Mouse (Mus musculus) liver, embryonic 15.5 days (tissue): ENCODE measurements at regions not wholly inside any gene's neighbourhood (a gene's known extent, or its start where the extent isn't known, plus 50 kb on each side); places are given as distances from the start of the nearest gene placed in this dataset.
A peak's percentile ranks its signal among the peaks of the same experiment; 100 is the strongest.

ENCODE experiments used
- ATAC-seq: fragments of 200-750 bp; cut with Nextera tagmentation; 2 replicates; pipeline ENCODE4 v1.8.0; 2017; ENCODE audit warnings: moderate number of reproducible peaks, mild to moderate bottlenecking, moderate library complexity; ENCODE audit not compliant: insufficient read depth
- H3K27ac ChIP-seq: fragments of 300-500 bp; sonication (generic); replicated peaks from 2 replicates; pipeline ENCODE4 v1.5.1; 2015; ENCODE audit warnings: mild to moderate bottlenecking, inconsistent platforms
- H3K27me3 ChIP-seq: fragments of 300-500 bp; sonication (generic); 2 replicates; pipeline ENCODE4 v1.6.1; 2015; ENCODE audit warnings: mild to moderate bottlenecking, inconsistent platforms
- H3K36me3 ChIP-seq: fragments of 300-500 bp; sonication (generic); replicated peaks from 2 replicates; pipeline ENCODE4 v1.6.1; 2015; ENCODE audit warnings: moderate library complexity, mild to moderate bottlenecking, inconsistent platforms
- H3K4me1 ChIP-seq: fragments of 300-500 bp; sonication (generic); replicated peaks from 2 replicates; pipeline ENCODE4 v1.6.1; 2015; ENCODE audit warnings: inconsistent platforms
- H3K4me2 ChIP-seq: fragments of 300-500 bp; sonication (generic); 2 replicates; pipeline ENCODE4 v1.6.1; 2015; ENCODE audit warnings: moderate library complexity, mild to moderate bottlenecking, inconsistent platforms
- H3K4me3 ChIP-seq: fragments of 300-500 bp; sonication (generic); replicated peaks from 2 replicates; pipeline ENCODE4 v1.5.1; 2015; ENCODE audit warnings: mild to moderate bottlenecking, inconsistent platforms
- H3K9ac ChIP-seq: fragments of 300-500 bp; sonication (generic); 2 replicates; pipeline ENCODE4 v1.6.1; 2015; ENCODE audit warnings: moderate library complexity, mild to moderate bottlenecking, inconsistent platforms
- H3K9me3 ChIP-seq: fragments of 300-500 bp; sonication (generic); replicated peaks from 2 replicates; pipeline ENCODE4 v1.6.1; 2016; ENCODE audit warnings: inconsistent platforms
- whole genome bisulfite sequencing: fragments of 180-500 bp; shearing (Covaris S2); methylation state at CpG from one replicate; pipeline ENCODE4 v1.1.7; 2015; ENCODE audit warnings: mixed read lengths; ENCODE audit not compliant: insufficient replicate concordance; 5-methylcytosine and 5-hydroxymethylcytosine counted together

GRCm38 (mm10) chr4:55610998-55611397 is 78.7 kb upstream of the Klf4 start:
- Histone ChIP-seq H3K4me1 (no peaks in the 10 kb centered on the region), H3K9me3 (no peaks in the 10 kb centered on the region), H3K27ac (no peak overlapping the region), H3K27me3 (peaks cover 4% of the 10 kb centered on the region; the same call in 1 of the 2 replicates), H3K4me2 (no peak overlapping the region), H3K36me3 (no peaks in the 10 kb centered on the region), H3K9ac (no peak overlapping the region), H3K4me3 (no peak overlapping the region)
- WGBS: 61% methylated on average over 4 of the region's 4 CpGs
- ATAC-seq: no peak

DNA sequence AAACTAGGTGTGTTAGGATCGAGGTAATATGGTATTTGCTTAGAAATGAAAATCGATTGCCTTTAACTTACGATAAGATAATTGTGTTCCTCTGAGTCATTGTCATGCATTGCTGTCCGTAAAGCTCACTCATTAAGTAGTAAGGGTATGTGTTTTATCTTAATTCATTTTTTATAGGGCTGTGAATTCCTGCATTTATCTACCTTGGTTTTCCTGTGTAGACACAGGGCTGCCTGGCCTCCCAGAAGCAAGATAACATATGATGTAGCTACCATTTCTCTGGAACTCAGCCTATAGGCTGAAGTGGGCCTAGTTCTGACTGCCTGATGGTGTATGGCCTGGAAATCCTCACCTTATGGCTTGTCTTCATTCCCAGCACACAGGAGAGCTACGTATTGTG is 76.9 kb upstream of the Klf4 start:
- Histone ChIP-seq H3K9me3 (no peaks in the 10 kb centered on the region), H3K27me3 (peaks cover 4% of the 10 kb centered on the region; the same call in 1 of the 2 replicates), H3K4me2 (no peak overlapping the region), H3K9ac (no peak overlapping the region), H3K36me3 (no peaks in the 10 kb centered on the region), H3K4me3 (no peak overlapping the region), H3K27ac (no peak overlapping the region), H3K4me1 (no peaks in the 10 kb centered on the region; the same call in 1 of the 2 replicates)
- no peak for ATAC-seq
- WGBS: 60% methylated on average over 5 of the region's 5 CpGs

DNA sequence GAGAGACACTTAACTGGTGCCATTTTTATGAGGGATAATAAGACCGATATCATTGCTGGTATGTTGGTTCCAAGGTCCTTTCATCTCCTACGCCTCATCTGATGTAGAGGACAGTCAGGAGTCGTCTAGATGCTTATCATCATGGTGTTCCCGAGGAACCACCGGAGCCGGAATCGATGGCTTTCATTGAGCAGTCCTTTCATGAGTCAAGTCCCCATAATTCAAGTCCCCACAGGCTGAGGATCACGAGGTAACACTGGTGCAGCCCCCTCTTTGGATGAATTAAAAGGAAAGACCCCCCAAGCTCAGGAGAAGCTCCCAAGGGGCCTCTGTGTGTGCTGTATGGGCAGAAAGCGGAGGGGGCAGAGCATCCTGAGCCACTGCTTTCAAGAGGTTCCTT is 73.3 kb upstream of the Klf4 start:
- no peak overlapping the region for H3K27ac ChIP-seq
- no peak overlapping the region for H3K4me3 ChIP-seq
- no peak overlapping the region for H3K9ac ChIP-seq
- no peak for ATAC-seq
- no peak overlapping the region for H3K4me2 ChIP-seq
- H3K9me3 ChIP-seq: no peaks in the 10 kb centered on the region
- WGBS: 61% methylated on average over 9 of the region's 9 CpGs
- H3K27me3 ChIP-seq: no peaks in the 10 kb centered on the region
- no peaks in the 10 kb centered on the region for H3K36me3 ChIP-seq
- H3K4me1 ChIP-seq: no peaks in the 10 kb centered on the region; the same call in 1 of the 2 replicates

- WGBS: 54% methylated on average over 11 of the region's 11 CpGs
- no peaks in the 10 kb centered on the region for H3K36me3 ChIP-seq
- H3K4me1 ChIP-seq: no peaks in the 10 kb centered on the region; the same call in 1 of the 2 replicates
- H3K4me3 ChIP-seq: no peak overlapping the region
- H3K9ac ChIP-seq: no peak overlapping the region
- 0 out of 2 replicates have a peak, but pooled peaks have one; percentile 31 for ATAC-seq
- no peak overlapping the region for H3K27ac ChIP-seq
- H3K4me2 ChIP-seq: no peak overlapping the region
- no peaks in the 10 kb centered on the region for H3K27me3 ChIP-seq
- no peaks in the 10 kb centered on the region for H3K9me3 ChIP-seq
These were observed 72.6 kb upstream of the Klf4 start for GRCm38 (mm10) chr4:55604915-55605314.

DNA sequence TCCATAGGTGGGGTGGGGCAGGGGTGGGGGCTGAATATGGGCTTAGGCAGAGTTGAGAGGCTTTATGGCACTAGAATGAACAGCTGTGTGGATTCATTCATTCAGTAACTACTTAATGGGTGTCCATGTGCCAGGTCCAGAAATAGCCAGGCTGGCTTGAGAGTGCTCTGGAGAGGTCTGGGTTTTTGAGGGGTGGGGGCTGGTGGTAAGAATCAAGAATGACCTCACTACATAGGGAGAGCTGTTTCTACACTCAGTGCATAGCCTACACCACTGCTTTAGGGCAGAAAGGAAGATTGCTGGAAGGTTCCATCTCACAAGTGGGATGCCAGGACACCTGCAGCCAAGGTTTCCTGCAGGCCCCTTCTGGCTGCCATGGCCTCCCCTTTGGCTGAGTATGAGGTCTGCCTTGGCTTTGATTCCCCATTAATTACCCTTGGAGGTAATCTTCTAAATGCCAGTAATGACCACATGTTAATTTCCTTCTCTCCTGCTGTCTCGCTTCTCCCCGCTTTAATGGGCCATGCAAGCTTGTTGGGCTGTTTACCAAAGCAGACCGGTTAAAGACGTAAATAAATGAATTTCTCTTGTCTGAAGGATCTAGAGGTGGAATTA is 71.7 kb upstream of the Klf4 start:
- 73% methylated on average over 4 of the region's 4 CpGs for WGBS
- no peak overlapping the region for H3K27ac ChIP-seq
- H3K9ac ChIP-seq: no peak overlapping the region
- no peaks in the 10 kb centered on the region for H3K27me3 ChIP-seq
- no peaks in the 10 kb centered on the region; the same call in 1 of the 2 replicates for H3K4me1 ChIP-seq
- no peak overlapping the region for H3K4me2 ChIP-seq
- ATAC-seq: no peak
- H3K36me3 ChIP-seq: no peaks in the 10 kb centered on the region
- H3K9me3 ChIP-seq: no peaks in the 10 kb centered on the region
- H3K4me3 ChIP-seq: no peak overlapping the region

- no peak overlapping the region for H3K4me3 ChIP-seq
- no peak overlapping the region for H3K9ac ChIP-seq
These were observed 62.9 kb upstream of the Klf4 start for GRCm38 (mm10) chr4:55595203-55595602.

DNA sequence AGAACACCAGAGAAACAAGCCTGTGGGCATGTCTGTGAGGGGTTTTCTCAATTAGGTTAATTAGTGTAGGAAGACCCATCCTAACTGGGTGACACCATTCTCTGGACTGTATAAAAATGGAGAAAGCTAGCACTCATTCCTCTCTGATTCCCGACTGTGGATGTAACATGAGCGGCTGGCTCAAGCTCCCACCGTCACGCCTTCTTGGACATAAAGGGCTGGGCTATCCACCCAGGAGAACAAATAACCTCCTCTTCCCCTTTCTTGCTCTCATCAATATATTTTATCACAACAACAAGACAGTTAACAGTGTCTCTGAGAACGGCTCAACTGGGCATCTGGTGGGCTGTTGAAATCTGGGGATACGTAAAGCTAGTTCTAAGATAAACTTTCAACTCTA is 62.4 kb upstream of the Klf4 start:
- Histone ChIP-seq H3K9ac (no peak overlapping the region), H3K27ac (no peak overlapping the region), H3K9me3 (no peaks in the 10 kb centered on the region), H3K27me3 (peaks cover 12% of the 10 kb centered on the region), H3K4me2 (no peak overlapping the region), H3K4me1 (no peaks in the 10 kb centered on the region), H3K36me3 (no peaks in the 10 kb centered on the region), H3K4me3 (no peak overlapping the region)
- ATAC-seq: no peak
- WGBS: 62% methylated on average over 6 of the region's 6 CpGs

More at GRCm38 (mm10) chr4:55595203-55595602, 62.9 kb upstream of the Klf4 start:
- 62% methylated on average over 7 of the region's 7 CpGs for WGBS
- H3K36me3 ChIP-seq: no peaks in the 10 kb centered on the region
- H3K27me3 ChIP-seq: peaks cover 11% of the 10 kb centered on the region; the same call in 1 of the 2 replicates
- no peak overlapping the region for H3K27ac ChIP-seq
- H3K4me2 ChIP-seq: no peak overlapping the region
- H3K4me1 ChIP-seq: no peaks in the 10 kb centered on the region
- ATAC-seq: no peak
- no peaks in the 10 kb centered on the region for H3K9me3 ChIP-seq

GRCm38 (mm10) chr4:55593132-55593531 is 60.9 kb upstream of the Klf4 start:
- 34% methylated on average over 3 of the region's 3 CpGs for WGBS
- Histone ChIP-seq H3K4me1 (no peaks in the 10 kb centered on the region), H3K4me3 (no peak overlapping the region), H3K36me3 (no peaks in the 10 kb centered on the region), H3K9ac (no peak overlapping the region), H3K27me3 (peaks cover 15% of the 10 kb centered on the region), H3K27ac (no peak overlapping the region), H3K9me3 (no peaks in the 10 kb centered on the region), H3K4me2 (no peak overlapping the region)
- ATAC-seq: no peak

- Histone ChIP-seq H3K36me3 (no peaks in the 10 kb centered on the region), H3K9me3 (no peaks in the 10 kb centered on the region), H3K4me2 (no peak overlapping the region), H3K4me3 (no peak overlapping the region), H3K27ac (no peak overlapping the region), H3K9ac (no peak overlapping the region), H3K27me3 (peaks cover 40% of the 10 kb centered on the region), H3K4me1 (no peaks in the 10 kb centered on the region)
- 28% methylated on average over 3 of the region's 3 CpGs for WGBS
- no peak for ATAC-seq
These were observed 53.9 kb upstream of the Klf4 start for GRCm38 (mm10) chr4:55586212-55586611.

GRCm38 (mm10) chr4:55583589-55583988 is 51.3 kb upstream of the Klf4 start:
- WGBS: 51% methylated on average over 8 of the region's 8 CpGs
- Histone ChIP-seq H3K9me3 (no peaks in the 10 kb centered on the region), H3K27me3 (peaks cover 47% of the 10 kb centered on the region), H3K4me2 (no peak overlapping the region), H3K27ac (no peak overlapping the region), H3K9ac (no peak overlapping the region), H3K4me3 (no peak overlapping the region), H3K4me1 (no peaks in the 10 kb centered on the region), H3K36me3 (no peaks in the 10 kb centered on the region)
- no peak for ATAC-seq
